Mouse (Mus musculus) neural tube, embryonic 10.5 days (tissue): ENCODE measurements around the gene 1700001L19Rik.

Source experiments
- DNase-seq: peaks from one replicate; pipeline ENCODE4 v3.0.0-alpha.2; 2017; ENCODE audit warnings: low spot score; ENCODE audit errors: extremely low spot score

The 1700001L19Rik gene

GRCm38 (mm10) chr13:68607652-68608405 is 10.6 kb downstream of the 1700001L19Rik start:
- DNase-seq, result no peak

DNA sequence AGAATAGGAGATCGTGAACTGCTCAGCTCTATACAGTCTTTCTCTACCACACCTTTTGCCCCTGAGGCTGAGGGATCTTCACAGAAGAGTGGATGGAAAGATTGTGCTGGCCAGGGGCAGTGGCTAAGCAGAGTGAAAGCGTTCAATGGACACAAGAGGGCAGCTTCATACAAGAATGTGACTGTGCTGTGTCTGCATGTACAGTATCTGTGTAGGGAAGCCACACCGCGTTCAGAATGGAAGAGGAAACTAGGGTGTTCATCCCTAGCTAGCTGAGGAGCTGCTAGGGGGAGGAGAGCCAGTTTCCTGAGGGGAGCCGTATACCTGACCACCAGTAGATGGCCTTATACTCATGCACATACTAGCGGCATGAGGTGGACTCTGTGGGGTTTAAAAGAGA is 25.6 kb downstream of the 1700001L19Rik start:
- no peak for DNase-seq

DNA sequence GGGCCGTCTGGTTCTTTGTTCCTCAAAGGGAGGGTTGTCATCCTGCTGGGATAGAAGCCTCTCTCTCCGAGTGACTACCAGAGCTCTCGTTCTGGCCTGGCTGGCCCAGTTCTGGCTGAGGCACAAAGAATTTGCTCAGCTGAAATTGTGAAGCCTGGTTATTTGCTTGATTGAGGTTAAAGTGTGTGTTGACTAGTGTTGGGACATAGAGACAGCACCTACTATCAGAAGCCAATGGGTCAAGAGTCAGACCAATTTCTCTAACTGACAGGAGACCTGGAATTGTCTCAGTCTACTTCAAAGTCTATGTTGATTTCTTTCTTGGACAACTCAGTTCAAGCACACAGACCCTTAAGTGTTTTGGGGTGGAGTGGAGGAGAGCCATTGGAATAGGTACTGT is 29.8 kb downstream of the 1700001L19Rik start:
- DNase-seq, result no peak

GRCm38 (mm10) chr13:68642786-68643185 is 45.6 kb downstream of the 1700001L19Rik start:
- DNase-seq, result no peak
